13 mouse cellular contexts compared by ENCODE assay signal in the genomic region with DNA sequence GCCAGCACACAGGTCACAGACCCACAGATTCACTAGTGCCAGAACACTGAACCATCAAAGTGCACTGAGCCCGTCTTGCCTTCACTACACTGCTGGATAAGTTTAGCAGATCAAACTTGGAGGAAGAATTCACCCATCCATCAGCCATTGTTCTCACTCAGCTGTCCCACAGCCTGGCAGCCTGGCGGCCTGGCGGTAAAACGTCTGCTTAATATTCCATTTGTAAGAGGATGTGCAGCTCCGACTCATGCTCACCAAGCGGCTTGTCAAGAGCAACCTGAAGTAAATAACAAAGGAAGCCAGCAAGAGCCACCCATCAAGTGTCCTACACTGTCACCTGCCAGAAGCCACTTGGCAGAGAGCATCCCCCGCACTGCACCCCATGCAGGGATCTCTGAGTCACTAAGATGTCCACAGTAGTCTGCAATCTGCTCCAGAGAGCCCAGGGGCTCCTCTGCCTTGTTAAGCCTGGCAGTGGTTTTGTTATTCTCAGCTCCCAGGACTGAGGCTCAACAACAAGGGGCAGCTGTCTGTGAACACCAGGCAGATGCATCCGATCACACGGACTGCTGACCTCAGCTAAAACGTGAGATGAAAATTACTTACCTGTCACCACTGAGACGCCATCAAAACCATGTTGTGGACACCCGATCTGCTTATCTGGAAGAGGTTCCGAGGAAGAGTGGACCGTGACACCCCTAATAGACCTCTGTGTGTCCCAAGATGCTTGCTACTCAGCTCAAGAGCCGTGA.
A peak's percentile ranks its signal among the peaks of the same experiment; 100 is the strongest.
DNase-seq lines count a peak whose midpoint lies in the region; ATAC-seq lines count a peak whose summit lies in the region.
"Had no signal": no experiment of that assay in that cellular context is flagged by ENCODE, and none has a peak within 500 bp of the region (broad histone marks: within the 10 kb centered on the region; RNA-seq: fewer than 3 reads in every experiment).

No protein-coding gene starts in this region.

- ATAC-seq in cerebellum, adult (ENCODE audit: insufficient number of reproducible peaks, low FRiP score, low TSS enrichment): 0 out of 2 replicates have a peak, but pooled peaks have one; percentile 31
- peak; percentile 14; the same call in 1 of the 2 replicates for ATAC-seq in neural tube, embryonic 12.5 days (ENCODE audit: low FRiP score, low read depth)
- no peak for ATAC-seq in midbrain, embryonic 14.5 days (ENCODE audit: low FRiP score, low TSS enrichment)
- ATAC-seq in megakaryocyte progenitor cell, adult 5-6 weeks (replicated peaks; ENCODE audit: poor library complexity): no peak

- H3K4me2 ChIP-seq in neural tube, embryonic 12.5 days (replicated peaks): no peak overlapping the region
- no peak overlapping the region for H3K4me2 ChIP-seq in midbrain, embryonic 14.5 days (ENCODE audit: low read length)

- H3K4me1 ChIP-seq in neural tube, embryonic 12.5 days: peaks cover 5% of the 10 kb centered on the region; the same call in 1 of the 2 replicates
- peaks cover 8% of the 10 kb centered on the region; the same call in 1 of the 2 replicates for H3K4me1 ChIP-seq in midbrain, embryonic 14.5 days (ENCODE audit: control insufficient read depth, insufficient read depth, low read length)

- 68% methylated on average over 15 of the region's 15 CpGs for WGBS in neural tube, embryonic 12.5 days
- 49% methylated on average over 15 of the region's 15 CpGs for WGBS in midbrain, embryonic 14.5 days

- no peaks in the 10 kb centered on the region for H3K9me3 ChIP-seq in neural tube, embryonic 12.5 days
- H3K9me3 ChIP-seq in midbrain, embryonic 14.5 days (ENCODE audit: control insufficient read depth, low read length): no peaks in the 10 kb centered on the region

- H3K9ac ChIP-seq in neural tube, embryonic 12.5 days: no peak overlapping the region
- H3K9ac ChIP-seq in midbrain, embryonic 14.5 days (replicated peaks; ENCODE audit: low read length): no peak overlapping the region

- no peak overlapping the region for H3K27ac ChIP-seq in neural tube, embryonic 12.5 days
- no peak overlapping the region; the same call in 1 of the 2 replicates for H3K27ac ChIP-seq in midbrain, embryonic 14.5 days (replicated peaks; ENCODE audit: low read depth, low read length)

- no peaks in the 10 kb centered on the region for H3K27me3 ChIP-seq in neural tube, embryonic 12.5 days (replicated peaks)
- no peaks in the 10 kb centered on the region for H3K27me3 ChIP-seq in midbrain, embryonic 14.5 days (ENCODE audit: control insufficient read depth, insufficient read depth, low read length)

- DNase-seq in cerebellum, postnatal 4 days (ENCODE audit: low spot score in 2 of 2): no peak
- no peak for DNase-seq in neural tube, embryonic 10.5 days (ENCODE audit: extremely low spot score, low spot score)
- DNase-seq in cerebellum, adult 9-10 months: peak; percentile 22
- DNase-seq in midbrain, embryonic 14.5 days: peak; percentile 30
- no peak for DNase-seq in frontal cortex, postnatal 36 days (ENCODE audit: low spot score in 2 of 2)
- DNase-seq: adrenal gland, postnatal 36 days; heart, postnatal 36 days; kidney, adult 9 months; lung, postnatal 10 days; right cerebral cortex, postnatal 4 days had no signal

- H3K36me3 ChIP-seq in neural tube, embryonic 12.5 days: no peaks in the 10 kb centered on the region
- no peaks in the 10 kb centered on the region for H3K36me3 ChIP-seq in midbrain, embryonic 14.5 days (ENCODE audit: control insufficient read depth, insufficient read depth, low read length)

- H3K4me3 ChIP-seq in neural tube, embryonic 12.5 days: no peak overlapping the region
- no peak overlapping the region for H3K4me3 ChIP-seq in midbrain, embryonic 14.5 days (replicated peaks; ENCODE audit: low read depth, low read length)

Comparison
In these comparisons a context has a peak if more than half of its experiments do, and no peak if none do; other contexts are left out.
1. DNase-seq: peak in cerebellum, adult 9-10 months (single experiment) and midbrain, embryonic 14.5 days (single experiment); none in cerebellum, postnatal 4 days (0 of 2), neural tube, embryonic 10.5 days (single experiment) and frontal cortex, postnatal 36 days (0 of 2).
2. ATAC-seq: peak in cerebellum, adult (single experiment) and neural tube, embryonic 12.5 days (single experiment); none in midbrain, embryonic 14.5 days (single experiment) and megakaryocyte progenitor cell, adult 5-6 weeks (single experiment).